Mouse (Mus musculus) monocyte, adult 59 days (primary cell): Measurements from ENCODE around the gene Pgr. TPM values are rescaled to one million over a fixed set of nuclear protein-coding genes. Genes with fewer than 3 reads are reported as not detected.

Experiments used
- total RNA-seq, 2 experiments: library from RNA; stranded (reverse); gene quantifications; one replicate each; pipeline ENCODE4 v1.2.4; 2023

Gene Pgr
- not detected for total RNA-seq

DNA sequence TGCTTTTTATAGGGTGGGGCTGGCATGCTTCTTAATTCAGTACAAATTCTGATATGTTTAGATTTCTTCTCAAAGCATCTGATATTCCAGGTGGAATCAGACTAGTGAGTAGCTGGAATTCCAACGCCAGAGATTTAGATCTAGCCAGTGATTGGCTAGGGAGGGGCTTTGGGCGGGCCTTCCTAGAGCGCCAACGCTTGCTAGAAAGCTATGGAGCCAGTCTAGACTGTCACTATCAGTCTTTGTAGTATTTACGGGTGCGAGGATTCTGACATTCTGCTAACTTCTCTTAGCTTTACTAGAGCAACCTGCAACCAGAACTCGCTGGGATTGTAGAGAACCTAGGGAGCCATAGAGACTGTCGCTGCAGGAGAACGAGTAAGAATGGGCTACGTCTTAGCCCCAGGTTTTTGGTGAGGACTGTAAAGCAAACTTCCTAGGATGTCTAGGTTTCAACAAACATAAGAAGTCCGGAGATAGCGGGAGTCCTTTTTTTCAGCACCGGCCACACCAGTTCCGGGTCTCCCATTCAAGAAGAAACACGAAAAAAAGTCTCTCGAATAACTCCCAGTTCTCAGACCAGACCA lies at the start of gene Pgr:
TSS of gene Pgr (plus strand) at position 218 of the 587 bp plus-strand sequence.

DNA sequence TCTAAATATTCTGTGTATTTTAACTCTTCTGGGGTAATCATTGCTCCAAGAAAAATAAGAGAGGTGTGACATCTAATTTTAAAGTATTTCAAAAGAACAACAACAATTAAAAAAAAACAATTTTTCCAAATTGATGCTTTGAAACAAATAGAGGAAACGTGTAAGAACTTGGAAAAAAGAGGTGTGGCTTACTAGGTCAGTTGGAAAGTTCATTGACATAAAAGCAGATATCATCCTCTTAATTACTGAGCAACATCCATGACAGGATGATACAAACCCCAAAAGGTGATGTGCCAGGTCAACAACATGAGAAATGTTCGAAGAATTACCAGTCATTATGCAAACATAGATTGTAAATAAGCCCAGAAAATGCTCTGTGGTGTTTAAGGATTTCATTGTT lies 71.9 kb downstream of the Pgr start, which contains the start of gene Gm16485:
TSS of gene Gm16485 (plus strand) at position 301 of the 400 bp plus-strand sequence.

Other genes with a start within 250 kb of the Pgr start
- not detected for gene Gm16485, start 72.0 kb downstream of the Pgr start, total RNA-seq